Mouse (Mus musculus) ES-E14 (cell line): Measurements from ENCODE around the gene Cela3b.

ENCODE experiments used
- CHD2 ChIP-seq: IDR thresholded peaks from 2 replicates; pipeline ENCODE4 v1.6.1; 2014; ENCODE audit warnings: mild to moderate bottlenecking, low read depth, low read length, inconsistent platforms
- HCFC1 ChIP-seq: IDR thresholded peaks from 2 replicates; pipeline ENCODE4 v1.6.1; 2012; ENCODE audit warnings: low read length, inconsistent platforms, borderline replicate concordance; ENCODE audit not compliant: insufficient read depth

DNA sequence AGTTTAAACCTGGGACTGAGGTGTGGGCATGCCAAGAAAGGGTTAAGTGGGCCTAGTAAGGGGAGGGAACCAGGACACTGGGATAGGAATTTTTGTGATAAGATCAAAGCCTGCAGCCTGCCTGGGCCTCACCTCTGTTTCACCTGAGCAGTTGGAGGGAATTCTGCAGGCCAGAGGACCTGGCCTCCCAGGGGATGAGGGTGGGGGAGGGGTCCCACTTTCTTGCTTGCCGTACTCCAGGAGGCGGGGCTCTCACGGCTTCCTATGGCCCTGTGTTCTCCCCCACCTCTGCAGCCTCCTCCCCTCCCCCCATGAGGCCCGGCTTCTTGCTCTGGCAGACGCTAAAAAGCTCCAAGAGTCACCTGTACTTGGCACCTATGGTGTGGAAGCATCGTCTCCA, 49.4 kb upstream of the Cela3b start:
- no peak for TF ChIP-seq HCFC1
- TF ChIP-seq CHD2 = no peak
